Mouse (Mus musculus): Measurements from ENCODE around the gene Tmcc1. TPM values are rescaled to one million over a fixed set of nuclear protein-coding genes. Genes with fewer than 3 reads are reported as not detected.
A peak's percentile ranks its signal among the peaks of the same experiment; 100 is the strongest.

Tmcc1 gene
- polyA plus RNA-seq, 1 experiment = 11.3 TPM

DNA sequence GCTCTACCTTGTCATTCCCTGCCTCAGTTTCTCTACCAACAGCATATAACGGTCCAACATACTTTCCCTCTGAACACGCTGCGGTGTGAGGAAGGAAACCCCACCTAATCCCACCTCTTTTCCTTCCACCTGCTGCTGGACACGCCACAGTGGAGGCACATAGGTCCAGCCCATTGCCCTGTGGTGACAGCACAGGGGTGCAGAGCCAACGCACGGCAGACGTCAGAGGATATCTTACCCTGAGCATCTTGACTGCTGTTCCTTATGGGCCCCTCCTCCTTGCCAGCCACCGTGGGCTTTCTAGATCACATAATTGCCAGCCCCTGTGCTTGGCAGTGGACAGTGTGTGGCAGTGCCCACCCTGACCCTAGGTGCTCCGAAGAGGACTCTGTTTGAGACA is 202.8 kb downstream of the Tmcc1 start:
- Histone ChIP-seq H3K79me2 (ENCODE audit: control insufficient read depth, insufficient read depth) (peaks cover 55% of the 10 kb centered on the region), H3K36me3 (ENCODE audit: control insufficient read depth, insufficient read depth) (no peaks in the 10 kb centered on the region), H3K4me3 (ENCODE audit: insufficient read depth, poor library complexity, severe bottlenecking) (no peak overlapping the region), H3ac (ENCODE audit: control insufficient read depth, insufficient read length, low read depth) (no peak overlapping the region), H3K27me3 (ENCODE audit: control insufficient read depth, insufficient read depth, insufficient read length) (no peaks in the 10 kb centered on the region), H3K79me3 (ENCODE audit: low read depth) (peaks cover 10% of the 10 kb centered on the region)
- TF ChIP-seq USF1 (IDR thresholded peaks at IDR 0.05; ENCODE audit: low read depth) (no peak), MYOD1 (IDR thresholded peaks at IDR 0.05; ENCODE audit: control insufficient read depth, insufficient read length, low read depth) (no peak), CTCF (IDR thresholded peaks at IDR 0.05; ENCODE audit: control insufficient read depth, insufficient read depth, insufficient read length) (no peak), MYOG (IDR thresholded peaks at IDR 0.05; ENCODE audit: control insufficient read depth, extremely low read depth, insufficient read length) (no peak), MAX (IDR thresholded peaks at IDR 0.05) (no peak), CEBPB (IDR thresholded peaks at IDR 0.05; ENCODE audit: low read depth) (no peak), FOSL1 (IDR thresholded peaks at IDR 0.05; ENCODE audit: insufficient read depth, low read length, poor library complexity, severe bottlenecking) (no peak)

DNA sequence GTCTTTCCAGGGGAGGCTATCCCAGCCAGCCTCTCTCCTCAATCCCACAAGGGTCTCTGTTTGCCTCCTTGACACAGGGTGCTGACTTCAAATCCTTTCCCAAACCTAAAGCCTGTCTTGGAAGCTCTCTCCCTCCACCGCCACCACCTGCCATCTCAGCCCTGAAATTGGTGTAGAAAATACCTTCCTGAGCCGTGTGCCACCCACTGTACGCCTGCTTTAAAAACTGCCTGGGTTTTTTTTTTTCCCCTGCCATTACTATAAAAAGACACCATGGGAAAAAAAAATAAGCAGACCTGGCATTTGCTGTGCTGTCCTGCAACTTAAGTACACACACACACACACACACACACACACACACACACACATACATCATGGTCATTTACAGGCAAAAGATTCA is 203.2 kb downstream of the Tmcc1 start:
- no peak overlapping the region for H3K4me3 ChIP-seq (ENCODE audit: insufficient read depth, poor library complexity, severe bottlenecking)
- H3K79me2 ChIP-seq (ENCODE audit: control insufficient read depth, insufficient read depth) = peaks cover 55% of the 10 kb centered on the region
- peaks cover 10% of the 10 kb centered on the region for H3K79me3 ChIP-seq (ENCODE audit: low read depth)
- TF ChIP-seq MYOG (IDR thresholded peaks at IDR 0.05; ENCODE audit: control insufficient read depth, extremely low read depth, insufficient read length) (no peak), USF1 (IDR thresholded peaks at IDR 0.05; ENCODE audit: low read depth) (no peak), FOSL1 (IDR thresholded peaks at IDR 0.05; ENCODE audit: insufficient read depth, low read length, poor library complexity, severe bottlenecking) (no peak), CEBPB (IDR thresholded peaks at IDR 0.05; ENCODE audit: low read depth) (no peak), CTCF (IDR thresholded peaks at IDR 0.05; ENCODE audit: control insufficient read depth, insufficient read depth, insufficient read length) (no peak), MAX (IDR thresholded peaks at IDR 0.05) (no peak), MYOD1 (IDR thresholded peaks at IDR 0.05; ENCODE audit: control insufficient read depth, insufficient read length, low read depth) (no peak)
- H3ac ChIP-seq (ENCODE audit: control insufficient read depth, insufficient read length, low read depth) = no peak overlapping the region
- no peaks in the 10 kb centered on the region for H3K27me3 ChIP-seq (ENCODE audit: control insufficient read depth, insufficient read depth, insufficient read length)
- no peaks in the 10 kb centered on the region for H3K36me3 ChIP-seq (ENCODE audit: control insufficient read depth, insufficient read depth)

DNA sequence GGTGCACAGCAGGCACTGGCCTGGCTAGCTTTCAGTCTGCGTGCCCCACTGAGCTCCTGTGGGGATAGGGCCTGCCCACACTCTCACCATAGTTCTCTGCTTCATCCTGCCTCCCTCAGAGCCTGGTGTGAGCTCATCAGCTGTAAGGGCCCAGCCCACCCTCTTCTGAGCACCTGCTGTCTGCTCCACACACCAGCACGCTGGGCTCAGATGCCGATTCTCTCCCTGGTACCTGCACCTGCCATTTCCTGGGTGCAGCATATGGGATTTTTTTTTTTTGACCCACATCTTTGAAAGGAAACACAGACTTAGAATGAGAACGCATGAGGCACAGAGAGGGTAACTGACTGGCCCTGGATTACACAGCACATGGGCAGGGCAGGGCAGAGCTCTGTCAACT is 203.7 kb downstream of the Tmcc1 start:
- Histone ChIP-seq H3ac (ENCODE audit: control insufficient read depth, insufficient read length, low read depth) (no peak overlapping the region), H3K79me2 (ENCODE audit: control insufficient read depth, insufficient read depth) (peaks cover 55% of the 10 kb centered on the region), H3K27me3 (ENCODE audit: control insufficient read depth, insufficient read depth, insufficient read length) (no peaks in the 10 kb centered on the region), H3K4me3 (ENCODE audit: insufficient read depth, poor library complexity, severe bottlenecking) (no peak overlapping the region), H3K36me3 (ENCODE audit: control insufficient read depth, insufficient read depth) (no peaks in the 10 kb centered on the region), H3K79me3 (ENCODE audit: low read depth) (peaks cover 10% of the 10 kb centered on the region)
- TF ChIP-seq MYOD1 (IDR thresholded peaks at IDR 0.05; ENCODE audit: control insufficient read depth, insufficient read length, low read depth) (peak; percentile 61), CEBPB (IDR thresholded peaks at IDR 0.05; ENCODE audit: low read depth) (no peak)

DNA sequence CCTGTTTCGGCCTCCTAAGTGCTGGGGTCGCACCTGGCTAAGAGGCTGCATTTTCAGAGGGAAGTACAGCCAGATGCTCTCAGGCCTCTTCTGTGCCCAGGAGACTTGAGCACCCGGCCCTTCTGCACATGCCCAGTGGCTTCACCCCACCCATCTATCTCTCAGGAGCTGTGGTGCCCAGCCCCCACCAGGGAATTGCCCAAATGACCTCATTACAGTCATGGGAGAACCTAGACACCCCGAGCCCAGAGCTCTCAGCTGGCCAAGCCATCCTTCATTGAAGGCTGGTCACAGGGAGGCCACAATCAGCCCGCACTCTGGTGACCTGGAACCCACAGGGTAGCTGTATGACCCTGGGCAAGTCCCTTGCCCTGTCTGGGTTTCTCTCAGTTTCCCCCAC is 204.3 kb downstream of the Tmcc1 start:
- Histone ChIP-seq H3K4me3 (ENCODE audit: insufficient read depth, poor library complexity, severe bottlenecking) (no peak overlapping the region), H3K36me3 (ENCODE audit: control insufficient read depth, insufficient read depth) (no peaks in the 10 kb centered on the region), H3ac (ENCODE audit: control insufficient read depth, insufficient read length, low read depth) (no peak overlapping the region), H3K79me2 (ENCODE audit: control insufficient read depth, insufficient read depth) (peaks cover 52% of the 10 kb centered on the region), H3K79me3 (ENCODE audit: low read depth) (peaks cover 10% of the 10 kb centered on the region), H3K27me3 (ENCODE audit: control insufficient read depth, insufficient read depth, insufficient read length) (no peaks in the 10 kb centered on the region)
- TF ChIP-seq USF1 (IDR thresholded peaks at IDR 0.05; ENCODE audit: low read depth) = no peak
- TF ChIP-seq MAX (IDR thresholded peaks at IDR 0.05) = no peak
- no peak for TF ChIP-seq CEBPB (IDR thresholded peaks at IDR 0.05; ENCODE audit: low read depth)
- TF ChIP-seq FOSL1 (IDR thresholded peaks at IDR 0.05; ENCODE audit: insufficient read depth, low read length, poor library complexity, severe bottlenecking) = no peak
- no peak for TF ChIP-seq MYOG (IDR thresholded peaks at IDR 0.05; ENCODE audit: control insufficient read depth, extremely low read depth, insufficient read length)
- TF ChIP-seq MYOD1 (IDR thresholded peaks at IDR 0.05; ENCODE audit: control insufficient read depth, insufficient read length, low read depth) = no peak
- no peak for TF ChIP-seq CTCF (IDR thresholded peaks at IDR 0.05; ENCODE audit: control insufficient read depth, insufficient read depth, insufficient read length)

- peaks cover 37% of the 10 kb centered on the region for H3K79me2 ChIP-seq (ENCODE audit: control insufficient read depth, insufficient read depth)
- H3K4me3 ChIP-seq (ENCODE audit: insufficient read depth, poor library complexity, severe bottlenecking) = no peak overlapping the region
- H3K79me3 ChIP-seq (ENCODE audit: low read depth) = peaks cover 7% of the 10 kb centered on the region
- no peak for TF ChIP-seq USF1 (IDR thresholded peaks at IDR 0.05; ENCODE audit: low read depth)
- TF ChIP-seq CTCF (IDR thresholded peaks at IDR 0.05; ENCODE audit: control insufficient read depth, insufficient read depth, insufficient read length) = no peak
- no peak for TF ChIP-seq CEBPB (IDR thresholded peaks at IDR 0.05; ENCODE audit: low read depth)
- TF ChIP-seq MYOG (IDR thresholded peaks at IDR 0.05; ENCODE audit: control insufficient read depth, extremely low read depth, insufficient read length) = no peak
- no peak for TF ChIP-seq FOSL1 (IDR thresholded peaks at IDR 0.05; ENCODE audit: insufficient read depth, low read length, poor library complexity, severe bottlenecking)
- TF ChIP-seq MAX (IDR thresholded peaks at IDR 0.05) = no peak
- TF ChIP-seq MYOD1 (IDR thresholded peaks at IDR 0.05; ENCODE audit: control insufficient read depth, insufficient read length, low read depth) = no peak
- no peaks in the 10 kb centered on the region for H3K36me3 ChIP-seq (ENCODE audit: control insufficient read depth, insufficient read depth)
- no peaks in the 10 kb centered on the region for H3K27me3 ChIP-seq (ENCODE audit: control insufficient read depth, insufficient read depth, insufficient read length)
- peak overlapping the region; percentile 28 for H3ac ChIP-seq (ENCODE audit: control insufficient read depth, insufficient read length, low read depth)
Observed at GRCm38 (mm10) chr6:115987096-115987747, 206.1 kb downstream of the Tmcc1 start.

All from C2C12 (cell line).